In genomic region chr1:85580578-85580977, GRCm38 (mm10) we compare ENCODE assay signal across 16 mouse cellular contexts. TPM values are rescaled to one million over a fixed set of nuclear protein-coding genes. Genes with fewer than 3 reads are reported as not detected.
"Had no signal": no experiment of that assay in that cellular context is flagged by ENCODE, and none has a peak within 500 bp of the region (broad histone marks: within the 10 kb centered on the region; RNA-seq: fewer than 3 reads in every experiment).

No protein-coding gene starts in this region.

RNA-seq across cellular contexts. Expression of gene G530012D18Rik, which starts 5.1 kb away (rescaled TPM):
- total RNA-seq: layer of hippocampus, adult 18-20 months; layer of hippocampus, postnatal 14 days; left cerebral cortex, adult 8-10 months; left cerebral cortex, postnatal 14 days; left cerebral cortex, postnatal 4 days had no signal
- polyA plus RNA-seq: kidney, embryonic 16.5 days; limb, embryonic 12.5 days; limb, embryonic 15.5 days; liver, embryonic 11.5 days; liver, embryonic 15.5 days; lung, embryonic 15.5 days; midbrain, embryonic 11.5 days; myocyte; neural tube, embryonic 13.5 days; stomach, embryonic 14.5 days; thymus, adult 2 months had no signal

RNA-seq across cellular contexts. Expression of gene Sp110, which starts 18.0 kb away (rescaled TPM):
- polyA plus RNA-seq: myocyte had no signal
